Mouse (Mus musculus): ENCODE measurements around the gene Stx12. TPM values are rescaled to one million over a fixed set of nuclear protein-coding genes. Genes with fewer than 3 reads are reported as not detected.

Gene Stx12
- polyA plus RNA-seq, 1 experiment from 2014 or later, result 61.6 TPM

DNA sequence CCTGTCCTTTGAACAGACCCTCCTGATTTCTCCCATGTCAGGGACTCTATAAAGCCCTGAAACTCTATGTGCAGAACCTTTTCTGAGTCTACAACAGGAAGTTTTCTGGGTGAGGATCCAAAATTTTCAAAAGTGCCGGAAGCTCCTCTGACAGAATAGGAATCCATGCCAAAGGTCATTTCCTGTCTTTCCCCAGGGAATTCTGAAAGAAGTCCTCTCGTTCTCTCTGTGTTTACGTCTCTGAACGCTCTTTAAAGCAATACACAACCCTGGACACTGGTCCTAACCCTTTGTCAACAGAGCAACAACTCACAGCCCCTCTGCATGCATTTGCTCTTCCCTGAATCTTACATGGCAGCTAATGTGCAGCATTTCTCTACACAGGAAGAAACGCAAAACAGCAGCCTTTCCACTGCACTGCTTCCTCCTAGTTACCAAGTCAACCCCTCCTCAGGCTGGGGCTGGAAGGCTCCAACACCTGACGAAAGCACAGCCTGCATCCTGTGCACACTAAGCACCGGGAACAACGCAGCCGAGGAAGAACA, 20.5 kb upstream of the Stx12 start:
- Histone ChIP-seq H3K9ac (no peak overlapping the region), H3K36me3 (peaks cover 71% of the 10 kb centered on the region), H3K4me1 (no peaks in the 10 kb centered on the region), H3K27ac (no peak overlapping the region), H3K27me3 (no peaks in the 10 kb centered on the region), H3K4me2 (no peak overlapping the region), H3K4me3 (no peak overlapping the region), H3K9me3 (no peaks in the 10 kb centered on the region)
- 63% methylated on average over 9 of the region's 9 CpGs for WGBS
- no peak for ATAC-seq (ENCODE audit: insufficient number of reproducible peaks, low FRiP score, low TSS enrichment, low read depth)

DNA sequence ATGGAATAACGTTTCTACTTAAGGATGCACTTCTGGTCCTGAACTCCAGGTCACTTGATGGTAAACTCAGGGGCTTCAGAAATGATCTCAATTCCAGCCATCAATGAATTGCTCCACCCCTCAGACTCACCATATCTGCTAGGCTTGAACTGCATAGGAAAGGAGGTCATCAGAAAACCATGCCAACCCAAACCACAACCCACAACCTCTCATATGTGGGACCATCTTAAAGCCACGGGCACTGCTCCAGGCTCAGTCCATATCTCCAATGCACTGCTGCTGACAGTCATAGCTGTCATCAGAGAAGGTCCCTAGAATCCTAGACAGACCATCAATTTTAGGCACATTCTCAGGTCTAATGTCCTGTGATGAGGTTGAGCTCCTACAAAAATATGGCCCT, 19.8 kb upstream of the Stx12 start:
- ATAC-seq (ENCODE audit: insufficient number of reproducible peaks, low FRiP score, low TSS enrichment, low read depth), result no peak
- Histone ChIP-seq H3K9ac (no peak overlapping the region), H3K4me3 (no peak overlapping the region), H3K9me3 (no peaks in the 10 kb centered on the region), H3K27me3 (no peaks in the 10 kb centered on the region), H3K36me3 (peaks cover 66% of the 10 kb centered on the region), H3K4me1 (no peaks in the 10 kb centered on the region), H3K27ac (no peak overlapping the region), H3K4me2 (no peak overlapping the region)
- WGBS, result 88% methylated on average over 2 of the region's 2 CpGs

DNA sequence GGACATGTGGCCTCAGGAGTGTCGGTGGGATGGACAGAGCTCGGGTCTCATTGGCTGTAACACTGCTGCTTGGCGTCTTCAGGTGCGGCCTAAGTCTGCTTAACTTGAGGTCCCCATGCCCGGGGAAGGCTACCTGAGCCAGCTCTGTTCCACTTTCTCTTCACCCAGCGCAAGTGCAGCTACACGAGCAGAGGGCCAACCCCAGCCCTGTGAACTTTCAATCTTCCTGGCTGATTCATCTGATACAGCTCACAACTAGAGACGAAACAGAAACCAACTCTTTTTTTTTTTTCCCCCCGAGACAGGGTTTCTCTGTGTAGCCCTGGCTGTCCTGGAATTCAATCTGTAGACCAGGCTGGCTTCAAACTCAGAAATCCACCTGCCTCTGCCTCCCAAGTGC, 13.9 kb upstream of the Stx12 start:
- H3K27me3 ChIP-seq, result peaks cover 6% of the 10 kb centered on the region; the same call in 1 of the 2 replicates
- no peak overlapping the region for H3K27ac ChIP-seq
- no peaks in the 10 kb centered on the region for H3K9me3 ChIP-seq
- H3K4me3 ChIP-seq, result no peak overlapping the region
- ATAC-seq (ENCODE audit: insufficient number of reproducible peaks, low FRiP score, low TSS enrichment, low read depth), result no peak
- peaks cover 28% of the 10 kb centered on the region for H3K36me3 ChIP-seq
- no peak overlapping the region for H3K4me2 ChIP-seq
- H3K4me1 ChIP-seq, result no peaks in the 10 kb centered on the region
- WGBS, result 83% methylated on average over 9 of the region's 9 CpGs
- no peak overlapping the region for H3K9ac ChIP-seq

DNA sequence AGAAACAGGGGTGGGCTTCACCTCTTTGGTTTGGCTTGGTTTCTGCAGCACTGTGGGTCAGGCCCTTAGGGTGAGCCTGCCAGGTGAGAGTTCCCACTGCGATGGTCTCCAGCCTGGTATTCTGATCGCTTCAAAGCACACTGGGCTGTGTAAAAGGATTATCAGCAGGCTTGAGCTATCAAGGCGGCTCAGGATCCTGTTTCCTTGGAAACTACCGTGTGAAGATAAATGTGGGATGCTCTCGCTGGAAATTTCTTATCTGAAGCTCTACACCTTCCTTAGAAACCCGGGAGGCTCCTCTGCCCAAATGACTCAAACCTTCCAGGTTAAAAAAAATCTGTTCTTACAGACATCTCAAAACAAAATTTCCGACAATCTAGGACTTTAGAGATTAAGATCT, 10.1 kb upstream of the Stx12 start:
- no peak overlapping the region for H3K27ac ChIP-seq
- no peak overlapping the region for H3K4me2 ChIP-seq
- H3K4me1 ChIP-seq, result no peaks in the 10 kb centered on the region
- no peak for ATAC-seq (ENCODE audit: insufficient number of reproducible peaks, low FRiP score, low TSS enrichment, low read depth)
- H3K36me3 ChIP-seq, result no peaks in the 10 kb centered on the region
- H3K9ac ChIP-seq, result no peak overlapping the region
- H3K9me3 ChIP-seq, result no peaks in the 10 kb centered on the region
- 19% methylated on average over 7 of the region's 7 CpGs for WGBS
- H3K4me3 ChIP-seq, result no peak overlapping the region
- peaks cover 6% of the 10 kb centered on the region; the same call in 1 of the 2 replicates for H3K27me3 ChIP-seq

DNA sequence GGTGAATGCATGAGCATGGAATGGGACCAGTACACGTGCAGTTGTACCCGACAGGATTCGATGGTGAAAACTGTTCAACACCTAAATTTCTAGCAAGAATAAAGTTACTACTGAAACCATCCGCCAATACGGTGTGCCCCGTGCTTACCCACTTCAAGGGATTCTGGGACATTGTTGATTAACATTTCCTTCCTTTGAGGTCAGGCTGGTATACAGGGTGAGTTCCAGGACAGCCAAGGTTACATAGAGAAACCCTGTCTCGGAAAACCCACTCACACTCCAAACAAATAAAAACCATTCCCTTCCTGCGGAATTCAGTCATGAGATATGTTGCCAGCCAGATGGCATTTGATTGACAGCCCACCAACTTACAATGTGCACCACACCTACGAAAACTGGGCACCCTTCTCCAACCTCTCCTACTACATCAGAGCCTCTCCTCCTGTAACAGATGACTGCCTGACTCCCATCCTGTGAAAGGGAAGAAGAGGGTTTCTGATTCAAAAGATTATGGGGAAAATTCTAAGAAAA, 600 bp upstream of the Stx12 start:
- Histone ChIP-seq H3K4me2 (peak overlapping the region; percentile 83), H3K36me3 (peaks cover 13% of the 10 kb centered on the region; the same call in 1 of the 2 replicates), H3K27ac (peak overlapping the region; percentile 88), H3K4me3 (peak overlapping the region; percentile 97), H3K9ac (peak overlapping the region; percentile 89), H3K27me3 (no peaks in the 10 kb centered on the region), H3K4me1 (peaks cover 18% of the 10 kb centered on the region), H3K9me3 (no peaks in the 10 kb centered on the region)
- 7% methylated on average over 9 of the region's 9 CpGs for WGBS
- no peak for ATAC-seq (ENCODE audit: insufficient number of reproducible peaks, low FRiP score, low TSS enrichment, low read depth)

DNA sequence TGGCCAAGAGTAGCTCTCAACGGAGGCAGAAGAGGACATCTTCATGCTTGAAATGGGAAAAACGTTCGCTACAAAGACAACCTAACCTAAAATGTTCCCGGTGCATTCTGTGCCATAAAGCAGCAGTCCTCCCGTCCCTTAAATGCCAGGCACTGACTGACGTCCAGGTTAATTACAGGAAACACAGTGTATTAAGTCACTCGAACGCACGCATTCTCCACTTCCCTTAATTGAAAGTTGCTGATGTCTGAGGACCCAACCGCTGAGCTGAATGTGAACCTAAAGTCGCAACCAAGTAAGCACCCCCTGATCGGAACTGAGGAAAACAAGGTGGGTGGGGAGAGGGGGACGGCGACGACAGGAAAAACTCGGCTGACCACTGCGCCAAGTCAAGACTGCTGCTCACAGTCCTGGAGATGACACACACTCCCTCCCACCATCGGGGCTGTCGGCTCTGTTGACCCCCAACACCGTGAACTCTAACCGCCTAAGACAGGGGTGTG, 697 bp downstream of the Stx12 start:
- H3K9ac ChIP-seq, result peak overlapping the region; percentile 89
- H3K4me2 ChIP-seq, result peak overlapping the region; percentile 83
- 1% methylated on average over 21 of the region's 21 CpGs for WGBS
- ATAC-seq (ENCODE audit: insufficient number of reproducible peaks, low FRiP score, low TSS enrichment, low read depth), result peak; percentile 37; the same call in 1 of the 2 replicates
- no peaks in the 10 kb centered on the region for H3K9me3 ChIP-seq
- H3K4me3 ChIP-seq, result peak overlapping the region; percentile 97
- H3K27me3 ChIP-seq, result no peaks in the 10 kb centered on the region
- peaks cover 18% of the 10 kb centered on the region for H3K4me1 ChIP-seq
- H3K27ac ChIP-seq, result peak overlapping the region; percentile 88
- peaks cover 19% of the 10 kb centered on the region; the same call in 1 of the 2 replicates for H3K36me3 ChIP-seq

DNA sequence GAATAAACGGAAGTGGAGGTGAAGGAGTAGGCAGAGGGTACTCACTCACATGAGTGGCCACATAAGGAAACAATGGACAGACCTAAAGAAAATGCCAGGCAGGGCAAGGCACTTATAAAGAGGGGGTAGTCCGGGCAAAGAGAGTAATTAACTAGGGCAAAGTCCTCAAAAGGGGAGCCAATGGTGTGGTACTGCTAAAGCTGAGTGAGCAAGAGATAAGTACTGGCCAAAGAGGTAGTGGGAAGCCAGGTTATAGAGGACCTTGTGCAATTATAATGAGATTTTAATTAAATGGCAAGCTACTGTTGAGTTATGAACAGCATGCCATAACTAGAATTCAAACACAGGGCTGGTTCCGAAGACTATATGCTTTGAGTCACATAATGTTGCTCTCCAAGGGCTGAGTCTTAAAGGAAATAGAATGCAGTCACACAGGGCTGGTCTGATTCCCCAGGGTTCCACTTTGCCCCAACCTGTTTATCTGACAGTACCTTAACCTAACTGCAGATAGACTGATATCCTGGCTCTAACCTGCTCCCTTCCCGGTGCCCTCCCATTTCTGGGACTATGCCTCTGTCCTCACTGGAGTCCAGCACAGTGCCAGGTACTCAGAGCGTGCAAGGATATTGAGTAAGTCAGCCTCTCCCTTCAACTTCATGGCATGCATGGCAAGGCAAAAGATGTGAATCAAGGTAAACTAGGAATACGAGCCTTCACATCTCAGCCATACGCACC, 9.8 kb downstream of the Stx12 start:
- Histone ChIP-seq H3K4me3 (no peak overlapping the region), H3K36me3 (peaks cover 29% of the 10 kb centered on the region), H3K9ac (no peak overlapping the region), H3K27ac (no peak overlapping the region), H3K4me1 (no peaks in the 10 kb centered on the region), H3K4me2 (no peak overlapping the region), H3K27me3 (no peaks in the 10 kb centered on the region), H3K9me3 (no peaks in the 10 kb centered on the region)
- 91% methylated on average over 7 of the region's 7 CpGs for WGBS
- ATAC-seq (ENCODE audit: insufficient number of reproducible peaks, low FRiP score, low TSS enrichment, low read depth), result no peak

DNA sequence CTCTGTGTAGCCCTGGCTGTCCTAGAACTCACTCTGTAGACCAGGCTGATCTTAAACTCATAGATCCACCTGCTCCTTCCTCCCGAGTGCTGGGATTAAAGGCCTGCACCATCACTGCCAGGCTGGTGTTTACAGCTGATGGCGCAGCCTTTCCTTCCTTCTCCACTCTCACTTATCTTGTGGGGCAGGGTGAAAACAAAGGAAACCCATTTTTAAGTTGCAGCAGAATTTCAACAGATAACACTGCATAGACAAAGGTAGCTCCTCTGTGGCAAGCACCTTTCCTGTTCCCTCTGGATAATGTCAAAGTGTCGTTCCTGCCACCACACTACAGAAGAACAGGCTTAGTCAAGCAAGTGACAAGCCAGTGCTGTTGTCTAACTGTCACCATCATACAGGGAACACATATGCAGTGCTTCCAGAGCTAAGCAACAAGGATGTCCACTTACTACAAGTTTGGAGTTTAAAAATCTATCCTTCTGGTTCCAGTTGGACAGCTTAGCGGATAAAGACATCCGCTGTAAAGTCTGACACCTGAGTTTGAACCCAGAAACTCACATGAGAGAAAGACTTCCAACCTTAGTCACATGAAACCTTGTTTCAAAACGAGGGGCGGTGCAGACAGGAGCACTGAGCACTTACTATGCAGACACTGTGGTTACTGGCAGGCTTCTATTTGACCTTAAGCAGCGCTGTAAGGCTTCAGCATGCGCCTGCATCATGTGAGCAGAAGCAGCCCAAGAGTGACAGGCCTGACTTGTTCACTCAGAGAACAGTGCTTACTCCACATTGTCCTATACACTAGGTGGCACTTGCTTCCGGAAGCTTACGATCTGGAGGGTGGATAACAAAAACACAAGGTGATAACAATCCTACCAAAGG, 10.6 kb downstream of the Stx12 start:
- H3K27ac ChIP-seq, result no peak overlapping the region
- H3K4me3 ChIP-seq, result no peak overlapping the region
- no peak overlapping the region for H3K9ac ChIP-seq
- H3K27me3 ChIP-seq, result no peaks in the 10 kb centered on the region
- no peaks in the 10 kb centered on the region for H3K9me3 ChIP-seq
- 87% methylated on average over 11 of the region's 11 CpGs for WGBS
- peaks cover 34% of the 10 kb centered on the region for H3K36me3 ChIP-seq
- H3K4me1 ChIP-seq, result no peaks in the 10 kb centered on the region
- no peak overlapping the region for H3K4me2 ChIP-seq
- ATAC-seq (ENCODE audit: insufficient number of reproducible peaks, low FRiP score, low TSS enrichment, low read depth), result no peak

DNA sequence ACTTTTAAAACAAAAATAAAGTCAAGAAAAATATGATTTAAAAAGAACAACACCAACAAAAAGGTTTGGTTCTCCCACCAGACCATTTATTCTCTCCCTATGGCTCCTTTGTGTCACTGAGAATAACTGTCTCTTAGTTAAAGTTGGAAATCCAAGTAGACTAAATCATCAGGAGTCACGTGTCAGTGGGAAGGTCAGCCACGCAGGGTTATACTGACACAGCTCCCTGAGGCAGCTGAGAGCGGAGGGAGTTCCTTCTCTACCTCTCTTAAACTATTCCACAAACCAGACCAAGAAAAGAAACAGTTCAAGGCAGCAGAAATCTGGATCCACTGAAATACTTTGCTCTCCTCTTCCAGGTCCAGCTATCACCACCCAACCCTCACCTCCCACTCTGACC, 13.2 kb downstream of the Stx12 start:
- Histone ChIP-seq H3K4me2 (no peak overlapping the region), H3K27ac (no peak overlapping the region), H3K4me3 (no peak overlapping the region), H3K9me3 (no peaks in the 10 kb centered on the region), H3K27me3 (no peaks in the 10 kb centered on the region), H3K4me1 (no peaks in the 10 kb centered on the region), H3K36me3 (peaks cover 59% of the 10 kb centered on the region), H3K9ac (no peak overlapping the region)
- WGBS, result 93% methylated on average over 3 of the region's 3 CpGs
- ATAC-seq (ENCODE audit: insufficient number of reproducible peaks, low FRiP score, low TSS enrichment, low read depth), result no peak

DNA sequence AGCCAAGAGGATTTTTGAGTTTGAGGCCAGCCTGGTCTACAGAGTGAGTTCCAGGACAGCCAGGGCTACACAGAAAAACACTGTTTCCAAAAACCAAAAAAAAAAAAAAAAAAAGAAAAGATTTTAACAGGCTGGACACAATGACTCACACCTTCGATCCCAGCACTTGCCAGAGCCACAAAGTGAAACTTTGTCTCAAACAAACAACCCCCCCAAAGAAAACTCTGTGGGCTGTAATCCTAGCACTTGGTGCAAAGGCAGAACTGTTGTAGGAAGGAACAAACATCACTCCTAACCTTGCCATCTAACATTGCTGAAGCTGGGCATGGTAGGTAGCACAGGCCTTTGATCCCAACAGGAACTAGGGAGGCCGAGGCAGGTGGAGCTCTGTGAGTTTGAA, 19.5 kb downstream of the Stx12 start:
- Histone ChIP-seq H3K27me3 (no peaks in the 10 kb centered on the region), H3K36me3 (peaks cover 81% of the 10 kb centered on the region), H3K4me1 (no peaks in the 10 kb centered on the region), H3K4me2 (no peak overlapping the region), H3K27ac (no peak overlapping the region), H3K4me3 (no peak overlapping the region), H3K9ac (no peak overlapping the region), H3K9me3 (no peaks in the 10 kb centered on the region)
- 79% methylated on average over 2 of the region's 2 CpGs for WGBS
- no peak for ATAC-seq (ENCODE audit: insufficient number of reproducible peaks, low FRiP score, low TSS enrichment, low read depth)

DNA sequence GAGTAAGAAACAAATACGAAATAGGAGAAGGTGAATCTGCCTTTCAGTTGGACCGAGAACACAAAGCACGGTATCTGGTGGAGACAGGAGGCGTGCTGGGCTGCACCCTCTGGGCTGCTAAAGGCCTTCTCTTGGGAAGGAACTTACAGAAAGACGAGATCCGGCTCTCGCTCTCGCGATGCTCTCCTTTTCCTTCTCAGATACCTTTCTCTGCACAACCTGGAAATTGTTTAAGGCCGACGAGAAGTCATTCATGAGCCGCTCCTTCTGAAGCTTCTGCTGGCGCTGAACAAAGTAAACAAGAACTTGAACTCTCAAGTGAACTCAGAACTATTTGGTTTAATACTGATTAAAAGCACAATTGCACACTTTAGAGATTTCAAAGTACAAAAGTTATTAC, 21.3 kb downstream of the Stx12 start:
- Histone ChIP-seq H3K9ac (no peak overlapping the region), H3K9me3 (no peaks in the 10 kb centered on the region), H3K4me2 (no peak overlapping the region), H3K36me3 (peaks cover 79% of the 10 kb centered on the region), H3K4me1 (no peaks in the 10 kb centered on the region), H3K4me3 (no peak overlapping the region), H3K27ac (no peak overlapping the region), H3K27me3 (no peaks in the 10 kb centered on the region)
- 94% methylated on average over 13 of the region's 13 CpGs for WGBS
- ATAC-seq (ENCODE audit: insufficient number of reproducible peaks, low FRiP score, low TSS enrichment, low read depth), result no peak
